Mouse (Mus musculus): ENCODE measurements around the gene Dnah9. TPM values are rescaled to one million over a fixed set of nuclear protein-coding genes. Genes with fewer than 3 reads are reported as not detected.

Dnah9 gene
- polyA plus RNA-seq, 1 experiment from 2014 or later: 0.19 TPM

- no peak overlapping the region for H3K4me2 ChIP-seq (replicated peaks; ENCODE audit: low read depth, low read length)
- no peak overlapping the region for H3K27ac ChIP-seq (ENCODE audit: low read depth, low read length)
- no peaks in the 10 kb centered on the region for H3K36me3 ChIP-seq (ENCODE audit: control insufficient read depth, insufficient read depth, low read length)
- no peaks in the 10 kb centered on the region for H3K4me1 ChIP-seq (ENCODE audit: control insufficient read depth, insufficient read depth, low read length)
- H3K4me3 ChIP-seq (ENCODE audit: low read length): no peak overlapping the region
- 22% methylated on average over 3 of the region's 3 CpGs for WGBS
- H3K27me3 ChIP-seq (ENCODE audit: control insufficient read depth, insufficient read depth, low read length): no peaks in the 10 kb centered on the region
- no peaks in the 10 kb centered on the region for H3K9me3 ChIP-seq (ENCODE audit: control insufficient read depth, low read length)
- H3K9ac ChIP-seq (ENCODE audit: low read depth, low read length): no peak overlapping the region
- no peak for ATAC-seq (ENCODE audit: low FRiP score, low TSS enrichment)
Measured at GRCm38 (mm10) chr11:66122017-66122416, 46.3 kb downstream of the Dnah9 start.

- WGBS: 69% methylated on average over 7 of the region's 7 CpGs
- Histone ChIP-seq H3K4me3 (ENCODE audit: low read length) (no peak overlapping the region), H3K4me2 (replicated peaks; ENCODE audit: low read depth, low read length) (no peak overlapping the region), H3K27me3 (ENCODE audit: control insufficient read depth, insufficient read depth, low read length) (no peaks in the 10 kb centered on the region), H3K27ac (ENCODE audit: low read depth, low read length) (no peak overlapping the region), H3K9ac (ENCODE audit: low read depth, low read length) (no peak overlapping the region), H3K4me1 (ENCODE audit: control insufficient read depth, insufficient read depth, low read length) (no peaks in the 10 kb centered on the region), H3K36me3 (ENCODE audit: control insufficient read depth, insufficient read depth, low read length) (no peaks in the 10 kb centered on the region), H3K9me3 (ENCODE audit: control insufficient read depth, low read length) (no peaks in the 10 kb centered on the region)
- no peak for ATAC-seq (ENCODE audit: low FRiP score, low TSS enrichment)
Measured at GRCm38 (mm10) chr11:66083663-66084254, 84.6 kb downstream of the Dnah9 start.

GRCm38 (mm10) chr11:66072921-66073320 is 95.4 kb downstream of the Dnah9 start:
- Histone ChIP-seq H3K4me2 (replicated peaks; ENCODE audit: low read depth, low read length) (no peak overlapping the region), H3K36me3 (ENCODE audit: control insufficient read depth, insufficient read depth, low read length) (no peaks in the 10 kb centered on the region), H3K9ac (ENCODE audit: low read depth, low read length) (no peak overlapping the region), H3K9me3 (ENCODE audit: control insufficient read depth, low read length) (0 out of 2 replicates have a peak, but pooled peaks cover 2% of the 10 kb centered on the region), H3K4me3 (ENCODE audit: low read length) (no peak overlapping the region), H3K27me3 (ENCODE audit: control insufficient read depth, insufficient read depth, low read length) (no peaks in the 10 kb centered on the region), H3K27ac (ENCODE audit: low read depth, low read length) (no peak overlapping the region), H3K4me1 (ENCODE audit: control insufficient read depth, insufficient read depth, low read length) (no peaks in the 10 kb centered on the region)
- no peak for ATAC-seq (ENCODE audit: low FRiP score, low TSS enrichment)
- WGBS: 66% methylated on average over 5 of the region's 5 CpGs

GRCm38 (mm10) chr11:66058956-66059355 is 109.4 kb downstream of the Dnah9 start:
- 0 out of 2 replicates have a peak, but pooled peaks cover 2% of the 10 kb centered on the region for H3K9me3 ChIP-seq (ENCODE audit: control insufficient read depth, low read length)
- no peaks in the 10 kb centered on the region for H3K27me3 ChIP-seq (ENCODE audit: control insufficient read depth, insufficient read depth, low read length)
- no peak overlapping the region for H3K9ac ChIP-seq (ENCODE audit: low read depth, low read length)
- no peak overlapping the region for H3K4me2 ChIP-seq (replicated peaks; ENCODE audit: low read depth, low read length)
- WGBS: 53% methylated on average over 3 of the region's 3 CpGs
- H3K36me3 ChIP-seq (ENCODE audit: control insufficient read depth, insufficient read depth, low read length): no peaks in the 10 kb centered on the region
- no peaks in the 10 kb centered on the region for H3K4me1 ChIP-seq (ENCODE audit: control insufficient read depth, insufficient read depth, low read length)
- no peak for ATAC-seq (ENCODE audit: low FRiP score, low TSS enrichment)
- no peak overlapping the region for H3K27ac ChIP-seq (ENCODE audit: low read depth, low read length)
- H3K4me3 ChIP-seq (ENCODE audit: low read length): no peak overlapping the region

GRCm38 (mm10) chr11:66051294-66051693 is 117.1 kb downstream of the Dnah9 start:
- no peaks in the 10 kb centered on the region; the same call in 1 of the 2 replicates for H3K4me1 ChIP-seq (ENCODE audit: control insufficient read depth, insufficient read depth, low read length)
- no peak for ATAC-seq (ENCODE audit: low FRiP score, low TSS enrichment)
- no peak overlapping the region for H3K4me2 ChIP-seq (replicated peaks; ENCODE audit: low read depth, low read length)
- H3K27me3 ChIP-seq (ENCODE audit: control insufficient read depth, insufficient read depth, low read length): no peaks in the 10 kb centered on the region
- H3K4me3 ChIP-seq (ENCODE audit: low read length): no peak overlapping the region
- WGBS: 80% methylated on average over 3 of the region's 3 CpGs
- H3K9ac ChIP-seq (ENCODE audit: low read depth, low read length): no peak overlapping the region
- H3K9me3 ChIP-seq (ENCODE audit: control insufficient read depth, low read length): no peaks in the 10 kb centered on the region
- H3K27ac ChIP-seq (ENCODE audit: low read depth, low read length): no peak overlapping the region
- H3K36me3 ChIP-seq (ENCODE audit: control insufficient read depth, insufficient read depth, low read length): no peaks in the 10 kb centered on the region

GRCm38 (mm10) chr11:66049146-66049545 is 119.2 kb downstream of the Dnah9 start:
- no peak overlapping the region for H3K9ac ChIP-seq (ENCODE audit: low read depth, low read length)
- H3K4me1 ChIP-seq (ENCODE audit: control insufficient read depth, insufficient read depth, low read length): peaks cover 3% of the 10 kb centered on the region; the same call in 1 of the 2 replicates
- H3K27ac ChIP-seq (ENCODE audit: low read depth, low read length): no peak overlapping the region
- no peak for ATAC-seq (ENCODE audit: low FRiP score, low TSS enrichment)
- no peak overlapping the region for H3K4me3 ChIP-seq (ENCODE audit: low read length)
- H3K9me3 ChIP-seq (ENCODE audit: control insufficient read depth, low read length): no peaks in the 10 kb centered on the region
- 79% methylated on average over 4 of the region's 4 CpGs for WGBS
- no peaks in the 10 kb centered on the region for H3K36me3 ChIP-seq (ENCODE audit: control insufficient read depth, insufficient read depth, low read length)
- H3K27me3 ChIP-seq (ENCODE audit: control insufficient read depth, insufficient read depth, low read length): no peaks in the 10 kb centered on the region
- H3K4me2 ChIP-seq (replicated peaks; ENCODE audit: low read depth, low read length): no peak overlapping the region

- peak; percentile 65; the same call in 1 of the 2 replicates for ATAC-seq (ENCODE audit: low FRiP score, low TSS enrichment)
- H3K27ac ChIP-seq (ENCODE audit: low read depth, low read length): no peak overlapping the region; the same call in 1 of the 2 replicates
- no peaks in the 10 kb centered on the region for H3K9me3 ChIP-seq (ENCODE audit: control insufficient read depth, low read length)
- no peak overlapping the region for H3K4me2 ChIP-seq (replicated peaks; ENCODE audit: low read depth, low read length)
- no peaks in the 10 kb centered on the region for H3K27me3 ChIP-seq (ENCODE audit: control insufficient read depth, insufficient read depth, low read length)
- H3K36me3 ChIP-seq (ENCODE audit: control insufficient read depth, insufficient read depth, low read length): no peaks in the 10 kb centered on the region
- no peak overlapping the region for H3K4me3 ChIP-seq (ENCODE audit: low read length)
- WGBS: 36% methylated on average over 4 of the region's 4 CpGs
- H3K4me1 ChIP-seq (ENCODE audit: control insufficient read depth, insufficient read depth, low read length): peaks cover 9% of the 10 kb centered on the region; the same call in 1 of the 2 replicates
- H3K9ac ChIP-seq (ENCODE audit: low read depth, low read length): no peak overlapping the region
Measured at GRCm38 (mm10) chr11:66046594-66047193, 121.7 kb downstream of the Dnah9 start.

GRCm38 (mm10) chr11:66043635-66044034 is 124.7 kb downstream of the Dnah9 start:
- no peak overlapping the region for H3K27ac ChIP-seq (ENCODE audit: low read depth, low read length)

GRCm38 (mm10) chr11:66042531-66042930 is 125.8 kb downstream of the Dnah9 start:
- Histone ChIP-seq H3K27ac (ENCODE audit: low read depth, low read length) (no peak overlapping the region), H3K9ac (ENCODE audit: low read depth, low read length) (no peak overlapping the region), H3K4me2 (replicated peaks; ENCODE audit: low read depth, low read length) (no peak overlapping the region), H3K4me3 (ENCODE audit: low read length) (no peak overlapping the region), H3K4me1 (ENCODE audit: control insufficient read depth, insufficient read depth, low read length) (peaks cover 9% of the 10 kb centered on the region; the same call in 1 of the 2 replicates), H3K36me3 (ENCODE audit: control insufficient read depth, insufficient read depth, low read length) (no peaks in the 10 kb centered on the region), H3K9me3 (ENCODE audit: control insufficient read depth, low read length) (no peaks in the 10 kb centered on the region), H3K27me3 (ENCODE audit: control insufficient read depth, insufficient read depth, low read length) (no peaks in the 10 kb centered on the region)
- WGBS: 65% methylated on average over 2 of the region's 2 CpGs
- ATAC-seq (ENCODE audit: low FRiP score, low TSS enrichment): no peak

More at GRCm38 (mm10) chr11:66043635-66044034, 124.7 kb downstream of the Dnah9 start:
- WGBS: 29% methylated on average over 6 of the region's 6 CpGs
- no peaks in the 10 kb centered on the region for H3K9me3 ChIP-seq (ENCODE audit: control insufficient read depth, low read length)
- no peak overlapping the region for H3K4me2 ChIP-seq (replicated peaks; ENCODE audit: low read depth, low read length)
- H3K36me3 ChIP-seq (ENCODE audit: control insufficient read depth, insufficient read depth, low read length): no peaks in the 10 kb centered on the region
- H3K9ac ChIP-seq (ENCODE audit: low read depth, low read length): no peak overlapping the region
- H3K4me3 ChIP-seq (ENCODE audit: low read length): no peak overlapping the region
- peaks cover 9% of the 10 kb centered on the region; the same call in 1 of the 2 replicates for H3K4me1 ChIP-seq (ENCODE audit: control insufficient read depth, insufficient read depth, low read length)
- ATAC-seq (ENCODE audit: low FRiP score, low TSS enrichment): no peak
- no peaks in the 10 kb centered on the region for H3K27me3 ChIP-seq (ENCODE audit: control insufficient read depth, insufficient read depth, low read length)
